Mouse (Mus musculus): ENCODE data around the gene Zbtb7b.

DNA sequence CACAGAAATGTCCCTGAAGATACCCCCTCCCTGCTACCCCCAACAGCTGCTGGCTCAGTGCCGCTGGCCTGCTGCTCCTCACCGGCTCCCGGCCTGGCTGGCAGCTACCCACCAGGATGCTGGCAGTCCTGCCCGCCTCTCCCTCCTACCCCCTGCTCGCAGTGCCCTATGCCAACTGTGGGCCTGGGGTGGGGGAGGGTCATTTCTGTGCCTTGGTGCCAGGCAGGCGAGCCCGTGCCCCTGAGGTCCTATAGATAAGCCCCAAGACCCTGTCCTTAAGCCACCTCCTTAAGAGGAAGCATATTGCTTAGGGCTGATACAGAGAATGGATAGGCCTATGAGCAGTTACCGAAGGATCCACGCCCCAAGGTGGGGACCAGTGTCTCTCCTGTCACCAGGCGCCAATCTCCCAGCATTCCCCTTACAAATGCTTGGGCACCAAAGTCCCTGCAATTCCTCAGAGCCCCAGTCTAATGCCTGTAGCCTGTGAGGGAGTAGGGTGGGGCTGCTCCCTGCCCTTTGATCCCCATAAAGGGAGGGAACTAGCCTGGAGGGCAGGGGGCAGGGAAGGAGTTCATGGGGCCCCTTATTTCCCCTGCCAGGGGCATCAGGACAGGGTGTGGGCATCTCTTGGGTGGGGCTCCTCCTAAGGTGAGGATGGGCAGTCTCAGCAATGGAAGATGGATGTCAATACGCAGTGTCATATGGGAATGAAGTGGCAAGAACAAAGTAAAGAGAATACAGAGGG is 6.3 kb downstream of the Zbtb7b start:
- TF ChIP-seq CTCF (IDR thresholded peaks at IDR 0.05; ENCODE audit: low read depth, low read length) (no peak), GATA1 (IDR thresholded peaks at IDR 0.05; ENCODE audit: borderline replicate concordance, low read length) (no peak), TAL1 (conservative IDR thresholded peaks at IDR 0.05; ENCODE audit: low read depth, low read length) (no peak), POLR2AphosphoS5 (IDR thresholded peaks at IDR 0.05; ENCODE audit: insufficient replicate concordance, low read depth, low read length) (no peak), GATA2 (IDR thresholded peaks at IDR 0.05; ENCODE audit: borderline replicate concordance, low read depth, low read length) (no peak)
